12 mouse cellular contexts compared by ENCODE assay signal in genomic region chr14:20340866-20341265, GRCm38 (mm10). TPM values are rescaled to one million over a fixed set of nuclear protein-coding genes. Genes with fewer than 3 reads are reported as not detected.
DNase-seq lines count a peak whose midpoint lies in the region; ATAC-seq and TF ChIP-seq lines count a peak whose summit lies in the region.
"Had no signal": no experiment of that assay in that cellular context is flagged by ENCODE, and none has a peak within 500 bp of the region (broad histone marks: within the 10 kb centered on the region; RNA-seq: fewer than 3 reads in every experiment).

No protein-coding gene starts in this region.

- no peak for TF ChIP-seq POLR2A in CH12.LX (IDR thresholded peaks at IDR 0.05; ENCODE audit: low read depth, low read length)

- TF ChIP-seq RAD21 in CH12.LX (IDR thresholded peaks at IDR 0.05; ENCODE audit: low read depth, low read length), result no peak

- ATAC-seq in erythroblast, adult 5-6 weeks (replicated peaks; ENCODE audit: low FRiP score, poor library complexity, severe bottlenecking), result peak; percentile 84
- no peak for ATAC-seq in liver, postnatal 0 days
- ATAC-seq in midbrain, embryonic 11.5 days (ENCODE audit: low FRiP score), result no peak

- TF ChIP-seq CTCF in CH12.LX (conservative IDR thresholded peaks at IDR 0.05 in 1 of 2, IDR thresholded peaks at IDR 0.05 in 1 of 2; ENCODE audit: low read depth in 2 of 2, low read length in 2 of 2), result no peak
- no peak for TF ChIP-seq CTCF in liver, postnatal 0 days (IDR thresholded peaks at IDR 0.05; ENCODE audit: low read depth)

- H3K27me3 ChIP-seq in CH12.LX (replicated peaks), result no peaks in the 10 kb centered on the region
- no peaks in the 10 kb centered on the region for H3K27me3 ChIP-seq in liver, postnatal 0 days (ENCODE audit: insufficient read depth, low read length)
- no peaks in the 10 kb centered on the region for H3K27me3 ChIP-seq in midbrain, embryonic 11.5 days (ENCODE audit: control insufficient read depth, insufficient read depth, low read length)
- H3K27me3 ChIP-seq: heart, embryonic 12.5 days; hindbrain, embryonic 15.5 days had no signal

- TF ChIP-seq EP300 in CH12.LX (IDR thresholded peaks at IDR 0.05; ENCODE audit: low read length), result no peak
- no peak for TF ChIP-seq EP300 in liver, postnatal 0 days (IDR thresholded peaks at IDR 0.05; ENCODE audit: low read depth)

- H3K4me2 ChIP-seq in CH12.LX (ENCODE audit: insufficient read depth, low read depth, poor library complexity, severe bottlenecking), result no peak overlapping the region; the same call in 1 of the 2 replicates
- H3K4me2 ChIP-seq in liver, postnatal 0 days (ENCODE audit: low read depth, low read length), result peak overlapping the region; percentile 22
- no peak overlapping the region for H3K4me2 ChIP-seq in midbrain, embryonic 11.5 days
- H3K4me2 ChIP-seq: heart, embryonic 12.5 days; hindbrain, embryonic 15.5 days had no signal

- intact Hi-C loops in heart, postnatal 25 days (cut with DNase I), result no loop called here
- intact Hi-C loops in heart, postnatal 10 days (cut with DNase I), result no loop called here

- in situ Hi-C loops in CH12.LX (cut with MboI; ENCODE audit: low pct_ligation_motif_present, low pct_unique_long_range_greater_than_20kb, low sequenced_read_pairs), result no loop called here

- 76% methylated on average over 7 of the region's 7 CpGs for WGBS in liver, postnatal 0 days (ENCODE audit: insufficient replicate concordance)
- WGBS in midbrain, embryonic 11.5 days, result 83% methylated on average over 7 of the region's 7 CpGs

- peak overlapping the region in 2 of 3 experiments; percentile 22 to 47 for H3K4me3 ChIP-seq in CH12.LX (replicated peaks in 1 of 3; ENCODE audit: low read depth in 2 of 3, low read length in 2 of 3, poor library complexity in 1 of 3)
- peak overlapping the region; percentile 6; the same call in 1 of the 2 replicates for H3K4me3 ChIP-seq in liver, postnatal 0 days (ENCODE audit: low read depth, low read length)
- no peak overlapping the region for H3K4me3 ChIP-seq in midbrain, embryonic 11.5 days (ENCODE audit: low read depth, low read length)
- H3K4me3 ChIP-seq: heart, embryonic 12.5 days; hindbrain, embryonic 15.5 days had no signal

- no peaks in the 10 kb centered on the region for H3K9me3 ChIP-seq in CH12.LX (replicated peaks; ENCODE audit: low read length)
- H3K9me3 ChIP-seq in liver, postnatal 0 days (ENCODE audit: low read length), result 0 out of 2 replicates have a peak, but pooled peaks cover 3% of the 10 kb centered on the region
- no peaks in the 10 kb centered on the region for H3K9me3 ChIP-seq in midbrain, embryonic 11.5 days (ENCODE audit: control insufficient read depth, low read length)
- H3K9me3 ChIP-seq: hindbrain, embryonic 15.5 days had no signal

- H3K79me2 ChIP-seq in CH12.LX (replicated peaks; ENCODE audit: control insufficient read depth, extremely low read depth, insufficient read depth, poor library complexity, severe bottlenecking), result peaks cover 16% of the 10 kb centered on the region

- H3K36me3 ChIP-seq in CH12.LX (replicated peaks in 1 of 2; ENCODE audit: control insufficient read depth in 1 of 2, insufficient read depth in 1 of 2, low read length in 1 of 2), result peaks cover 40 to 85% of the 10 kb centered on the region in 2 experiments
- H3K36me3 ChIP-seq in liver, postnatal 0 days (replicated peaks; ENCODE audit: insufficient read depth, low read length), result peaks cover 43% of the 10 kb centered on the region
- peaks cover 11% of the 10 kb centered on the region for H3K36me3 ChIP-seq in midbrain, embryonic 11.5 days (ENCODE audit: control insufficient read depth, insufficient read depth, low read length)

- H3K9ac ChIP-seq in CH12.LX (ENCODE audit: insufficient read depth, low read depth), result no peak overlapping the region; the same call in 1 of the 2 replicates
- H3K9ac ChIP-seq in liver, postnatal 0 days (replicated peaks), result no peak overlapping the region
- H3K9ac ChIP-seq in midbrain, embryonic 11.5 days (ENCODE audit: low read length), result no peak overlapping the region
- H3K9ac ChIP-seq: heart, embryonic 12.5 days; hindbrain, embryonic 15.5 days had no signal

- no peak overlapping the region for H3K27ac ChIP-seq in CH12.LX (ENCODE audit: insufficient read depth, low read depth)
- no peak overlapping the region for H3K27ac ChIP-seq in liver, postnatal 0 days (ENCODE audit: low read depth)
- H3K27ac ChIP-seq in midbrain, embryonic 11.5 days (ENCODE audit: low read depth, low read length), result no peak overlapping the region
- H3K27ac ChIP-seq: hindbrain, embryonic 15.5 days had no signal

- peak; percentile 84 for DNase-seq in A20 (ENCODE audit: low read depth, low spot score)
- peak; percentile 71 for DNase-seq in CH12.LX (ENCODE audit: extremely low read depth)
- peak; percentile 75 for DNase-seq in liver, postnatal 0 days
- no peak for DNase-seq in midbrain, embryonic 11.5 days (ENCODE audit: low spot score, missing footprints)
- no peak for DNase-seq in heart, postnatal 25 days (ENCODE audit: low spot score)
- no peak for DNase-seq in right cerebral cortex, adult 18-20 months
- no peak for DNase-seq in heart, postnatal 10 days
- DNase-seq: cerebellum, postnatal 36 days; kidney, postnatal 10 days had no signal

- dilution Hi-C loops in CH12.LX (cut with MboI; ENCODE audit: extremely low pct_ligation_motif_present, extremely low pct_unique_long_range_greater_than_20kb, low sequenced_read_pairs), result no loop called here

- H3K4me1 ChIP-seq in CH12.LX (ENCODE audit: control insufficient read depth in 1 of 2, insufficient read depth in 2 of 2), result peaks cover 3 to 18% of the 10 kb centered on the region in 2 experiments; a peak in 3 of 4 replicates
- H3K4me1 ChIP-seq in liver, postnatal 0 days (ENCODE audit: insufficient read depth), result 0 out of 2 replicates have a peak, but pooled peaks cover 6% of the 10 kb centered on the region
- H3K4me1 ChIP-seq in midbrain, embryonic 11.5 days (ENCODE audit: control insufficient read depth, insufficient read depth, low read length), result no peaks in the 10 kb centered on the region
- H3K4me1 ChIP-seq: heart, embryonic 12.5 days; hindbrain, embryonic 15.5 days had no signal

TF ChIP-seq in CH12.LX, 34 proteins besides CTCF, POLR2A, EP300 and RAD21 (continues in another document):
- TF ChIP-seq PAX5 (IDR thresholded peaks at IDR 0.05; ENCODE audit: low read length) (no peak), IRF4 (IDR thresholded peaks at IDR 0.05; ENCODE audit: low read depth, low read length) (0 out of 2 replicates have a peak, but pooled peaks have one; percentile 16)

RNA-seq across cellular contexts. Expression of gene Ecd, which starts 7.1 kb away (rescaled TPM):
- total RNA-seq in CH12.LX (2012; rRNA removed) (61.4 and 72.5 TPM in 2 replicates), CH12.LX (2014; rRNA removed) (105 TPM in 2 replicates)
- polyA plus RNA-seq in CH12.LX (2012; ENCODE audit: insufficient read length, low read depth), result 98.3 and 112 TPM in 2 replicates
- total RNA-seq in erythroblast, adult 5-6 weeks (2015; ENCODE audit: low replicate concordance), result 10.2 and 10.9 TPM in 2 replicates
- total RNA-seq in erythroblast, adult 5-6 weeks (2017; ENCODE audit: low replicate concordance), result 9.1 and 10.2 TPM in 2 replicates
- polyA plus RNA-seq in liver, postnatal 0 days (2015; fragmentation: Nextera tagmentation; extraction: Ambion mirVana), result 19.8 and 23.0 TPM in 2 replicates
- polyA plus RNA-seq in midbrain, embryonic 11.5 days (2014; fragmentation: Nextera tagmentation; extraction: Ambion mirVana), result 73.3 and 74.8 TPM in 2 replicates
- total RNA-seq in heart, postnatal 25 days (2021), result 10 to 100 TPM; 29.9 to 36.2 TPM
- 10 to 100 TPM; 31.4 to 31.8 TPM for total RNA-seq in heart, postnatal 10 days (2021)

RNA-seq across cellular contexts. Expression of gene Fam149b, which starts 7.1 kb away (rescaled TPM):
- total RNA-seq in CH12.LX (2012; rRNA removed) (15.8 and 16.7 TPM in 2 replicates), CH12.LX (2014; rRNA removed) (19.3 and 21.9 TPM in 2 replicates)
- 19.8 and 20.0 TPM in 2 replicates for polyA plus RNA-seq in CH12.LX (2012; ENCODE audit: insufficient read length, low read depth)
- 12.5 and 23.2 TPM in 2 replicates for total RNA-seq in erythroblast, adult 5-6 weeks (2015; ENCODE audit: low replicate concordance)
- total RNA-seq in erythroblast, adult 5-6 weeks (2017; ENCODE audit: low replicate concordance), result 5.5 and 10.5 TPM in 2 replicates
- polyA plus RNA-seq in liver, postnatal 0 days (2015; fragmentation: Nextera tagmentation; extraction: Ambion mirVana), result 5.4 and 5.7 TPM in 2 replicates
- 53.8 and 58.9 TPM in 2 replicates for polyA plus RNA-seq in midbrain, embryonic 11.5 days (2014; fragmentation: Nextera tagmentation; extraction: Ambion mirVana)
- 10 to 100 TPM; 34.0 to 34.1 TPM for total RNA-seq in heart, postnatal 25 days (2021)
- 10 to 100 TPM; 33.9 to 34.6 TPM for total RNA-seq in heart, postnatal 10 days (2021)

RNA-seq across cellular contexts. Expression of gene Nudt13, which starts 46.4 kb away (rescaled TPM):
- total RNA-seq in CH12.LX (2012; rRNA removed) (11.2 and 14.8 TPM in 2 replicates), CH12.LX (2014; rRNA removed) (10.9 and 12.9 TPM in 2 replicates)
- polyA plus RNA-seq in CH12.LX (2012; ENCODE audit: insufficient read length, low read depth), result 11.1 and 11.4 TPM in 2 replicates
- total RNA-seq in erythroblast, adult 5-6 weeks (2015; ENCODE audit: low replicate concordance), result 4.4 TPM in 1 of 2 replicates, not detected in the other
- 3.6 and 5.3 TPM in 2 replicates for total RNA-seq in erythroblast, adult 5-6 weeks (2017; ENCODE audit: low replicate concordance)
- polyA plus RNA-seq in liver, postnatal 0 days (2015; fragmentation: Nextera tagmentation; extraction: Ambion mirVana), result 3.8 and 5.5 TPM in 2 replicates
- polyA plus RNA-seq in midbrain, embryonic 11.5 days (2014; fragmentation: Nextera tagmentation; extraction: Ambion mirVana), result 6.6 and 7.1 TPM in 2 replicates
- total RNA-seq in heart, postnatal 25 days (2021), result 10 to 100 TPM; 27.6 to 33.6 TPM
- total RNA-seq in heart, postnatal 10 days (2021), result 10 to 100 TPM; 23.3 to 27.0 TPM

RNA-seq across cellular contexts. Expression of gene Dnajc9, which starts 47.8 kb away (rescaled TPM):
- total RNA-seq in CH12.LX (2012; rRNA removed), result 123 and 147 TPM in 2 replicates
- 223 and 261 TPM in 2 replicates for total RNA-seq in CH12.LX (2014; rRNA removed)
- polyA plus RNA-seq in CH12.LX (2012; ENCODE audit: insufficient read length, low read depth), result 166 and 208 TPM in 2 replicates
- total RNA-seq in erythroblast, adult 5-6 weeks (2015; ENCODE audit: low replicate concordance), result 30.5 and 30.9 TPM in 2 replicates
- 51.7 and 71.7 TPM in 2 replicates for total RNA-seq in erythroblast, adult 5-6 weeks (2017; ENCODE audit: low replicate concordance)
- polyA plus RNA-seq in liver, postnatal 0 days (2015; fragmentation: Nextera tagmentation; extraction: Ambion mirVana), result 54.9 and 56.4 TPM in 2 replicates
- polyA plus RNA-seq in midbrain, embryonic 11.5 days (2014; fragmentation: Nextera tagmentation; extraction: Ambion mirVana), result 276 and 296 TPM in 2 replicates
- total RNA-seq in heart, postnatal 25 days (2021), result 10 to 100 TPM; 10.1 to 11.5 TPM
- 10 to 100 TPM; 19.7 to 24.5 TPM for total RNA-seq in heart, postnatal 10 days (2021)

RNA-seq across cellular contexts. Expression of gene Mrps16, which starts 52.6 kb away (rescaled TPM):
- total RNA-seq in CH12.LX (2012; rRNA removed) (112 and 128 TPM in 2 replicates), CH12.LX (2014; rRNA removed) (92.9 and 97.2 TPM in 2 replicates)
- polyA plus RNA-seq in CH12.LX (2012; ENCODE audit: insufficient read length, low read depth), result 107 and 110 TPM in 2 replicates
- 12.9 and 16.1 TPM in 2 replicates for total RNA-seq in erythroblast, adult 5-6 weeks (2015; ENCODE audit: low replicate concordance)
- total RNA-seq in erythroblast, adult 5-6 weeks (2017; ENCODE audit: low replicate concordance), result 5.0 and 14.6 TPM in 2 replicates
- 47.3 and 49.9 TPM in 2 replicates for polyA plus RNA-seq in liver, postnatal 0 days (2015; fragmentation: Nextera tagmentation; extraction: Ambion mirVana)
- 71.8 and 73.0 TPM in 2 replicates for polyA plus RNA-seq in midbrain, embryonic 11.5 days (2014; fragmentation: Nextera tagmentation; extraction: Ambion mirVana)
- 10 to 100 TPM; 72.6 to 81.0 TPM for total RNA-seq in heart, postnatal 25 days (2021)
- 10 to 100 TPM; 71.5 to 72.4 TPM for total RNA-seq in heart, postnatal 10 days (2021)

Comparison
In these comparisons a context has a peak if more than half of its experiments do, and no peak if none do; other contexts are left out.
1. DNase-seq: peak in A20 (single experiment), CH12.LX (single experiment) and liver, postnatal 0 days (single experiment); none in midbrain, embryonic 11.5 days (single experiment), heart, postnatal 25 days (single experiment), right cerebral cortex, adult 18-20 months (single experiment) and heart, postnatal 10 days (0 of 2).